Mouse (Mus musculus) neural tube, embryonic 13.5 days (tissue): Measurements from ENCODE around the gene Tacc2. TPM values are rescaled to one million over a fixed set of nuclear protein-coding genes. Genes with fewer than 3 reads are reported as not detected.

Experiments used
- ATAC-seq: fragments of 200-750 bp; cut with Nextera tagmentation; 2 replicates; pipeline ENCODE4 v1.8.0; 2017; ENCODE audit warnings: low read depth, mild to moderate bottlenecking, moderate TSS enrichment, moderate library complexity
- H3K27ac ChIP-seq: fragments of 300-500 bp; sonication (generic); replicated peaks from 2 replicates; pipeline ENCODE4 v1.5.1; 2015; ENCODE audit warnings: moderate library complexity, mild to moderate bottlenecking, inconsistent platforms
- H3K27me3 ChIP-seq: fragments of 300-500 bp; sonication (generic); 2 replicates; pipeline ENCODE4 v1.6.1; 2015; ENCODE audit warnings: mild to moderate bottlenecking, inconsistent platforms
- H3K36me3 ChIP-seq: fragments of 300-500 bp; sonication (generic); 2 replicates; pipeline ENCODE4 v1.6.1; 2015; ENCODE audit warnings: mild to moderate bottlenecking, inconsistent platforms
- H3K4me1 ChIP-seq: fragments of 300-500 bp; sonication (generic); replicated peaks from 2 replicates; pipeline ENCODE4 v1.6.1; 2015; ENCODE audit warnings: inconsistent platforms
- H3K4me2 ChIP-seq: fragments of 300-500 bp; sonication (generic); 2 replicates; pipeline ENCODE4 v1.6.1; 2015; ENCODE audit warnings: inconsistent platforms, mild to moderate bottlenecking, moderate library complexity
- H3K4me3 ChIP-seq: fragments of 300-500 bp; sonication (generic); 2 replicates; pipeline ENCODE4 v1.5.1; 2015; ENCODE audit warnings: mild to moderate bottlenecking, inconsistent platforms
- H3K9ac ChIP-seq: fragments of 300-500 bp; sonication (generic); 2 replicates; pipeline ENCODE4 v1.6.1; 2015; ENCODE audit warnings: moderate library complexity, mild to moderate bottlenecking, inconsistent platforms
- H3K9me3 ChIP-seq: fragments of 300-500 bp; sonication (generic); 2 replicates; pipeline ENCODE4 v1.6.1; 2016; ENCODE audit warnings: inconsistent platforms
- WGBS: fragments of 180-500 bp; shearing (Covaris S2); methylation state at CpG from one replicate; pipeline ENCODE4 v1.1.7; 2015; 5-methylcytosine and 5-hydroxymethylcytosine counted together
- polyA plus RNA-seq: library from polyadenylated mRNA; unstranded; fragments of >200 nt; fragmentation: Nextera tagmentation; extraction: Ambion mirVana; gene quantifications from 2 replicates; pipeline ENCODE4 v1.2.1, GENCODE M21; 2015

Gene Tacc2
- polyA plus RNA-seq, 1 experiment from 2014 or later, result 77.9 TPM

DNA sequence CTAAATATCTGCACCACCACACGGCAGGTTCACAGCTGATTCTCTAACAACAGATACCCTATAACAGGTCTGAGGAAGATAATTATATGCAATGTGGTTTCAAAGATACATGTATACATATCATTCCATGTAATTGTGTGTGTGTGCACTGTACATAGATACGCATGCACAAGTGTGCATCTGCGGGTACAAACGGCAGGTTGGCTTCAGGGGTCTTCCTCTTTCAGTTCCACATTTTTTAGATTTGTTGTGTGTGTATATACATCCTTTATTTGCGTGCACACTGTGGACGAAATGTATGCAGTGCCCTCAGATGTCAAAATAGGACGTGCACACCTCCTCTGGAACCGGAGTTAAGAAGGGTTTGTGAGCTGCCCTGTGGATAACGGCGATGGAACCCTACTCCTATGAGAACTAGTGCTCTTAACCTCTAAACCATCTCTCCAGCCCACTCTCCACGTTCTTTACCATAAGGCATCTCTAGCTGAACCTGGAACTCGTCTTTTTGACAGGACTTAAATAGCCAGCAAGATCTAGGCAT is 29.5 kb upstream of the Tacc2 start:
- Histone ChIP-seq H3K9ac (no peak overlapping the region), H3K4me1 (peaks cover 16% of the 10 kb centered on the region), H3K36me3 (peaks cover 24% of the 10 kb centered on the region), H3K9me3 (no peaks in the 10 kb centered on the region), H3K4me3 (peak overlapping the region; percentile 87), H3K4me2 (peak overlapping the region; percentile 75; the same call in 1 of the 2 replicates), H3K27me3 (no peaks in the 10 kb centered on the region), H3K27ac (0 out of 2 replicates have a peak overlapping the region, but pooled peaks have one; percentile 11)
- 87% methylated on average over 12 of the region's 12 CpGs for WGBS
- no peak; the same call in 1 of the 2 replicates for ATAC-seq

DNA sequence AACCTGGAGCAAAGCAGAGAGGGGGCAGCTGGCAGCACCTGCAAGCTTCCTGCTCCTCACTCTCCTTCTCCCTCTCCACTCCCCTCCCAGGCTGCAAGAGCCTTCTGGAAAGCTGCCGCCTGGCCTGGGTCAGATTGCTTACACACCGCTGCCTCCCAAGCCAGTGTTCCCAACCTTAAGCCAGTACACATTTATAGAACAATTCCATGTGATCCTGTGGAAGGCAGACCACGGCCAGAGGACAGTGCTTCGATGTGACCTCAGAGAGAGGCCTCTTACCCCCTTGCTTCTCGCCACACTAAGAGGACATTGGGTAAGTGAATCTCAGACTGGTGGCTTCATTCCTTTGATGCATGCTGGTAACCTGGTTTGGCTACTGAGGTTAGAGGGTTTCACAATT is 24.5 kb upstream of the Tacc2 start:
- Histone ChIP-seq H3K9me3 (no peaks in the 10 kb centered on the region), H3K27ac (no peak overlapping the region), H3K4me2 (no peak overlapping the region), H3K36me3 (no peaks in the 10 kb centered on the region), H3K27me3 (no peaks in the 10 kb centered on the region), H3K4me3 (no peak overlapping the region), H3K9ac (no peak overlapping the region), H3K4me1 (no peaks in the 10 kb centered on the region)
- WGBS, result 54% methylated on average over 5 of the region's 5 CpGs
- no peak for ATAC-seq

DNA sequence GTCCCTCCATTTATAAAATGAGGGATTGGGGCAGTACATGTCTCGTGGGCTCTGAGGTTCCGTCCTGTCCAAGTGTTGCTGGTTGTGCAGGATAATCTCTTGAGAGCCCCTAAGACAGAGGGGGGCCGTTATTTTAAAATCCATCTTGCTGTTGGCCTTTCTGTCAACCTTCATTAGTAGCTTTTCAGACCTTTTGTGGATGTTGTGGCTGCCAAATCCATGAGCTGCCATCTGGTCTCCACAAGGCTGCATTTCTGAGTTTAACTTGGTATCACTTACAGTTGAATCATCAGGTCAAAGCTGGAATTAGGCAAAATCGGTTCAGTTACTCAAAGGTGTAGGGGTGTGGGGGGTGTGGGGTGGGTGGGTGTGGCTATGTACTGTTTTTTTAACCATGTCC is 23.9 kb upstream of the Tacc2 start:
- WGBS, result 71% methylated on average over 4 of the region's 4 CpGs
- no peaks in the 10 kb centered on the region for H3K4me1 ChIP-seq

DNA sequence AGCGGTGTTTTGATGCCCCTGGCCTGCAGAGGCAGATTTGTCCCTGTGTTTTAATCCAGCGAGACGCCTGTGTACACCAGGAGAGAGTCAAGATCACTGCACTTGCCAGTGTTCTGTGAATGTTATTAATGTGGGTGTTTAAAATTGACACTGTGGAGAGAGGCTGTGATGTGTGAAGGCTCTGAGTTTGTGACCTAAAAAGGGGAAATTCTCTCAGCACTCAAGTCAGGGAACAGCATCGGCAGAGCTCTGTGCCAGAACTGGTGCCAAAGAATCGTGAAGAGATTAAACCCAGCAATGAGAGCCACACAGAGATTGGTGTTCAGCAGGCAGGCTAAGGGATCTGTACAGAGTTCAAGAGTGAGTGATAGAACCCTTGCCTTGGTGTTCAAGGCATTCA is 21.6 kb upstream of the Tacc2 start:
- 63% methylated on average over 5 of the region's 5 CpGs for WGBS
- Histone ChIP-seq H3K27me3 (no peaks in the 10 kb centered on the region), H3K9ac (no peak overlapping the region), H3K4me1 (no peaks in the 10 kb centered on the region), H3K36me3 (no peaks in the 10 kb centered on the region), H3K9me3 (no peaks in the 10 kb centered on the region), H3K4me3 (no peak overlapping the region), H3K27ac (no peak overlapping the region), H3K4me2 (no peak overlapping the region)
- no peak for ATAC-seq

More for the DNA sequence above, 23.9 kb upstream of the Tacc2 start:
- no peaks in the 10 kb centered on the region for H3K9me3 ChIP-seq
- H3K36me3 ChIP-seq, result no peaks in the 10 kb centered on the region
- H3K27ac ChIP-seq, result no peak overlapping the region
- ATAC-seq, result no peak
- H3K4me2 ChIP-seq, result no peak overlapping the region
- H3K4me3 ChIP-seq, result no peak overlapping the region
- no peak overlapping the region for H3K9ac ChIP-seq
- H3K27me3 ChIP-seq, result no peaks in the 10 kb centered on the region

DNA sequence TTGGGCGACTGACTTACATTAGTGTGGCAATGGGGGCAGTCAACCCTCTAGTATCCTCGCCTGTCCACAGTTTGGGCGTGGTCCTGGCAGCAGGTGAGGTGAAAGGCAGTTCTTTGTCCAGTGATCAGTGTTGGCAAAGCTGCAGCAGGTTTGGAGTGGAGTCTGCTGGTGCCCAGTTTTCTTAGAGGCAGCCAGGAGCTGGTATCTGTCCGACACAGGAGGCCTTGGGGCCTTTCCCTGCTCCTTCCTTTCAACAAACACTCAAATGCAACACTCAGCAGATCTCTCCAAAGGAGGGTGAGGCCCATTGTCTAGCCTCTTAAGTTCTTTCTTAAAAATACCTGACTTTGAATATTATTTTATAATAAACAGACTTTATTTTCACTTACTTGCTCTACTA is 18.6 kb upstream of the Tacc2 start:
- Histone ChIP-seq H3K9ac (no peak overlapping the region), H3K4me1 (no peaks in the 10 kb centered on the region), H3K27ac (no peak overlapping the region), H3K9me3 (no peaks in the 10 kb centered on the region), H3K36me3 (no peaks in the 10 kb centered on the region), H3K27me3 (no peaks in the 10 kb centered on the region), H3K4me2 (no peak overlapping the region), H3K4me3 (no peak overlapping the region)
- no peak for ATAC-seq
- WGBS, result 83% methylated on average over 4 of the region's 4 CpGs

DNA sequence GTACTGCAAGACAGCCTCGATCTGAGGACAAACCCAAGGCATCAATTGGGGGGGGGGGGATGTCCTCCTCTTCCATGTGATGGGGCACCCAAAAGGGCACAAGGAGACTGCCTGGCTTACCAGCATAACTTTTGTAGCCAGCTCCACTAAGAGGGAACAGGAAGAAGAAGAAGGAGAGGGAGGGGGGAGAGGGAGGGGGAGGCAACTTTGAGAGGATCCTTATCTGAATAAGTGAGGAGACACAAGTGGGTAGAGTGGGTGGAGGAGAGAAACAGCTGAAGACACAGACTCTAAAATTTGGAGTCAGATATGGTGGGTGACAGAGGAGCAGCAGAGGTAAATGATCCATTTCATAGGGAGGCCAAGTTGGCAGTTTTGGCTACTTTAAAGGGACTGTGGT is 16.3 kb upstream of the Tacc2 start:
- ATAC-seq, result no peak
- Histone ChIP-seq H3K4me2 (no peak overlapping the region), H3K4me1 (no peaks in the 10 kb centered on the region), H3K9me3 (no peaks in the 10 kb centered on the region), H3K9ac (no peak overlapping the region), H3K4me3 (no peak overlapping the region), H3K27me3 (no peaks in the 10 kb centered on the region), H3K36me3 (no peaks in the 10 kb centered on the region), H3K27ac (no peak overlapping the region)
- 100% methylated on average over 1 of the region's 1 CpGs for WGBS

DNA sequence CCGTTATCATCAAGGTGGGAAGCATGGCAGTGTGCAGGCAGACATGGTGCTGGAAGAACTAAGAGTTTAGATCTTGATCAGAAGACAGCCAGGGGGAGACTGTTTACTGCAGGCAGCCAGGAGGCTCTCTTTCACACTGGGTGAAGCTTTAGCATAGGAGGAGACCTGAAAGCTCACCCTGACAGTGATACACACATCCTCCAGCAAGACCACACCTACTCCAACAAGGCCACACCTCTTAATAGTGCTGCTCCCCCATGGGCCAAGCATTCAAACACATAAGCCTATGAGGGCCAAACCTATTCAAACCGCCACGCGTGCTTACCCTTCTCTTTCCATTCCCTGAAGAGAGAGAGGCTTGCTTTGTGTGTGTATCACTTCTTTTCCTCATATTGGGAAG is 14.0 kb upstream of the Tacc2 start:
- H3K9ac ChIP-seq, result no peak overlapping the region
- 93% methylated on average over 4 of the region's 4 CpGs for WGBS

DNA sequence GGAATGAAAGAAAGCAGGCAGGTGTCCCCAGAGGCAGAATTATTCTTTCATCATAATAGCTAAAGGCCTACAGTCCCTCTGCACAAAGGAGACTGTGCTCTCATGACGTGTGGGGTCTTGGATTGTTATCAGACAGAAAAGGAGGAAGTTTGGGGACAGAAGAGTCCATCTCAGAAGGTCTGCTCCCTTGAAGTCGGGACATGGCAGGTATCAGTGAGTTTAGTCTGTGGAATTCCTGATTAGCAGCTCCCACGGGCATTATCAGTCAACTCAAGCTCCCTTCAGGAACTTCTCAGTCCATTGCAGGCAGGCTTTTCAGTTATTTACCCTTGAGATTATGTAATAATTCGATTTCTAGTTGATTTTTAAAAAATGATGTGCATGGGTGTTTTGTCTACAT is 13.4 kb upstream of the Tacc2 start:
- H3K36me3 ChIP-seq, result no peaks in the 10 kb centered on the region
- no peak overlapping the region for H3K9ac ChIP-seq
- no peaks in the 10 kb centered on the region for H3K4me1 ChIP-seq
- H3K9me3 ChIP-seq, result no peaks in the 10 kb centered on the region
- ATAC-seq, result no peak
- WGBS, result 70% methylated on average over 4 of the region's 4 CpGs
- no peak overlapping the region for H3K27ac ChIP-seq
- H3K4me2 ChIP-seq, result no peak overlapping the region
- no peaks in the 10 kb centered on the region for H3K27me3 ChIP-seq
- no peak overlapping the region for H3K4me3 ChIP-seq

More for the DNA sequence above, 14.0 kb upstream of the Tacc2 start:
- Histone ChIP-seq H3K9me3 (no peaks in the 10 kb centered on the region), H3K4me3 (no peak overlapping the region), H3K27ac (no peak overlapping the region), H3K4me1 (no peaks in the 10 kb centered on the region), H3K27me3 (no peaks in the 10 kb centered on the region), H3K4me2 (no peak overlapping the region), H3K36me3 (no peaks in the 10 kb centered on the region)
- ATAC-seq, result no peak

DNA sequence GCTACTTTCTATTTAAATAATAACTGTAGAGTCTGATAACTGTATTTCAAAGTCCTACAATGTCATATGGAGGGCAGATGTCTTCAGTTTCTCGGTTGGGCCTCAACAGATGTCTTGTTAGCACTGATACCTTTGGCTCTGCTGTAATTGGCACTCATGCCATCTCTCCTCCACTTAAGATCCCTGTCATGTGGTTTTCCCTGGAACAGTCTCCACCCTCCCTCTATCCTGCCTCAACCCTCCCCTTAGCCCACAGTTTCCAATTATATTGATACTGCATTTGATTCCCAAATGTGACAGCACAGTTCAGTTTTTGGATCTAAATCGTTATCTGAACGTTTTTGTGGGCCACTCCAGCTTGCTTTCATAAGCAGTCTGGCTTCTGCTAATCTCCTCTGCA is 12.6 kb upstream of the Tacc2 start:
- no peaks in the 10 kb centered on the region for H3K27me3 ChIP-seq
- no peaks in the 10 kb centered on the region for H3K4me1 ChIP-seq
- no peak overlapping the region for H3K27ac ChIP-seq
- no peak for ATAC-seq
- 78% methylated on average over 3 of the region's 3 CpGs for WGBS
- H3K9me3 ChIP-seq, result no peaks in the 10 kb centered on the region
- no peak overlapping the region for H3K4me2 ChIP-seq
- no peak overlapping the region for H3K9ac ChIP-seq
- no peak overlapping the region for H3K4me3 ChIP-seq
- no peaks in the 10 kb centered on the region for H3K36me3 ChIP-seq

DNA sequence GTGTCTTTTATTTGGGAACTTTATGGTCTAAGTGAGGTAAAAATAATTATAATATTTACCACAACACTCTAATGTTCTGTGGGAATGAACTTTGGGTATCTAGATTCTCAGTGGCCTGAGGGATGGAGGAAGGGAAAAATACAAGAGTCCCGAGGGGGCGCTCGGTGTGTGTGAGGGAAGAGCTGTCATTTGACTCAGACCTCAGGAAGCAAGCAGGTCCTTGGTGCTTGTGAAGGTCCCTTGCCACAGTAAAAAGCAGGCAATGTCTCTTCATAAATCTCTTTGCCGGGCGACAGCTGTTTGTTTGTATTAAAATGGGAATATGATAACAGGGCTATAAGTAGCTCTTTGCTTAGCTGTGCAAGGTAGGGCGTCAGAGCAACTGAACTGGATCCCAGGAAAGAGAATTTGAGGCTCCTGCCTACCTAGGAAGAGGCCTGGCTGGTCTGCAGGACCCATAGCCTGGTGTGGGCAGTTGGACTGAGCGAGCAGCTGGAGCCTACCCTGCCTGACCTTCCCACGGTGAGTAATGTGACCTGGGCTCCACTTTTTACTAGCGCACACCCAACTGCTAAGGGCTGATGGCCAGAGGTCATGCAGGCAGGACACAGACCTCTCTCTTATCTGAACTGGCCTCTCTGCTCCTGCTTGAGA is 8.3 kb upstream of the Tacc2 start:
- no peak overlapping the region for H3K9ac ChIP-seq
- no peak for ATAC-seq
- no peaks in the 10 kb centered on the region for H3K36me3 ChIP-seq
- WGBS, result 70% methylated on average over 9 of the region's 9 CpGs
- H3K4me1 ChIP-seq, result 0 out of 2 replicates have a peak, but pooled peaks cover 2% of the 10 kb centered on the region
- no peaks in the 10 kb centered on the region for H3K27me3 ChIP-seq
- no peak overlapping the region for H3K4me2 ChIP-seq
- no peaks in the 10 kb centered on the region for H3K9me3 ChIP-seq
- no peak overlapping the region for H3K4me3 ChIP-seq
- H3K27ac ChIP-seq, result no peak overlapping the region

DNA sequence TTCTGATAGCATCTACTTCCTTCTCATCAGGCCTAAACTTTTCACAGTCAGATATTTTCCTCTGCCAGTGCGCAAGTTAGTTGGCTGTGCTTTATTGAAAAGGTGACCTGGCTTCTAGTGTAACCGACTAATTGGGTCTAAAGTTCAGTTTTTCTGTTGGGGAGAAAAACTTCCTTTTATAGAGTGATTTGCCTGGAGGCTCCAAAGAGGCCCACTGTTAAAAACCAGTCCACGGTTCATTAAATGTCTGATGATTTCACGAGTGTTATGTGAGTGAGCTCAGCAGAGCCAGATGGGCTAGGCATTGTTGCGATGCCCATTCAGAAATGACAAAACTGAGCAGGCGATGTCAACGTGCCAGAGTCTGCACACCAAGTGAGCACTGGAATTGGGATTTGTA is 6.8 kb upstream of the Tacc2 start:
- H3K9me3 ChIP-seq, result no peaks in the 10 kb centered on the region
- no peak overlapping the region for H3K4me2 ChIP-seq
- no peak overlapping the region for H3K9ac ChIP-seq
- H3K27ac ChIP-seq, result no peak overlapping the region
- H3K4me3 ChIP-seq, result no peak overlapping the region
- H3K27me3 ChIP-seq, result no peaks in the 10 kb centered on the region
- no peak for ATAC-seq
- H3K4me1 ChIP-seq, result 0 out of 2 replicates have a peak, but pooled peaks cover 2% of the 10 kb centered on the region
- H3K36me3 ChIP-seq, result no peaks in the 10 kb centered on the region
- WGBS, result 29% methylated on average over 7 of the region's 7 CpGs

DNA sequence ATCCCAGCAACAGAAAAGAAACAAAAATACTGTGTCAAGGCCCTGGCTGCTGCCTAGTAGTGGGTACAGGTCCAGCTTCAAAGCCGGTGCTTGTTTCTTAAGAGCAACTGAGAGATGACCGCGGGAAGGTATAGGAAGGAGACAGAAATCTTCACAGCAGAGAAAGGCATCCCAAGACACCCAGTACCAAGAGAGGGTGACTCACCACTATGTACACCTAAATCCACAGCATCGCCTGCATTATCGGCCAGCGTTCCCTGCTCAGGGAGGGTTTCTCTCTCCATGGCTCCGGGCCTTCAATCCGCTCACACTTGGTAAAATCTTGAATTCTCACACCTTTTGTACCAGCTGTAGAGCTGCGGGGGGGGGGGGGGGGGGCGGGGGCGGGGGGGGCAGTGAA is 4.4 kb upstream of the Tacc2 start, which contains the start of gene Nsmce4a:
Gene Nsmce4a, minus strand, starts transcription at position 298 of the 400 bp plus-strand sequence.
- H3K36me3 ChIP-seq, result no peaks in the 10 kb centered on the region
- H3K27ac ChIP-seq, result peak within 1 kb of the TSS; percentile 13; the same call in 1 of the 2 replicates
- 81% methylated on average over 9 of the region's 11 CpGs for WGBS

DNA sequence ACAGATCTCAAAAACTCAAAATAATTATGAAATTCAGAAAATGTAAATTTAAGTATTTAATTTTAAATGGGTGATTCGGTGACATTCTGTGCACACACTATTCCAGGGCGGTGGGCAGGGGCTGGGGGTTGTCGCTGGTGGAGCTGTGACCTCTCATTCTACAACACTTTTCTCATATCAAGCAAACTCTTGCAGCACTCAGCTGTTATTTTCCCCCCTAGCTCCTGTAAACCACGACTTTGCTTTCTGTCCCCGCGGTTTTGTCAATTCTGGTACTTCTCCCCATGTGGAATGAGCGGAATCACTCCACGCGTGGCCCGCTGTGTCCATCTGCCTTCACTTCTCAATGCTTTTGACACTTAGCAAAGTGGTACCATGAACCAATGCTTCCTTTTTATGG is 3.5 kb upstream of the Tacc2 start:
- Histone ChIP-seq H3K4me3 (no peak overlapping the region), H3K27me3 (no peaks in the 10 kb centered on the region), H3K36me3 (no peaks in the 10 kb centered on the region), H3K9ac (no peak overlapping the region), H3K4me2 (no peak overlapping the region), H3K4me1 (peaks cover 15% of the 10 kb centered on the region), H3K9me3 (no peaks in the 10 kb centered on the region), H3K27ac (peak overlapping the region; percentile 13; the same call in 1 of the 2 replicates)
- WGBS, result 86% methylated on average over 10 of the region's 10 CpGs
- no peak for ATAC-seq

More for the DNA sequence above, 4.4 kb upstream of the Tacc2 start, which contains the start of gene Nsmce4a:
- Histone ChIP-seq H3K4me1 (peaks cover 15% of the 10 kb centered on the region), H3K4me3 (no peak within 1 kb of the TSS), H3K9ac (no peak within 1 kb of the TSS), H3K9me3 (no peaks in the 10 kb centered on the region), H3K4me2 (no peak within 1 kb of the TSS), H3K27me3 (no peaks in the 10 kb centered on the region)
- ATAC-seq, result no peak
